Mouse (Mus musculus) CH12.LX (cell line): ENCODE results near the gene Mrpl9. TPM values are rescaled to one million over a fixed set of nuclear protein-coding genes. Genes with fewer than 3 reads are reported as not detected.

Experiments used
- DNase-seq: peaks from one replicate; pipeline ENCODE4 v3.0.0-alpha.2; 2013; ENCODE audit errors: extremely low read depth
- H3K27ac ChIP-seq: 2 replicates; pipeline ENCODE4 v1.5.1; 2012; ENCODE audit warnings: low read depth, mild to moderate bottlenecking, control low read depth, moderate library complexity; ENCODE audit not compliant: insufficient read depth
- H3K27me3 ChIP-seq: replicated peaks from 2 replicates; pipeline ENCODE3; 2012; ENCODE audit warnings: inconsistent platforms
- H3K36me3 ChIP-seq, 2 experiments: replicated peaks in 1 of 2; 2 replicates each; pipeline versions ENCODE3 to v1.6.1; 2012; ENCODE audit warnings: inconsistent platforms in 1 of 2, low read length in 1 of 2, mild to moderate bottlenecking in 1 of 2, mixed read lengths in 1 of 2, moderate library complexity in 1 of 2; ENCODE audit not compliant: control insufficient read depth in 1 of 2, insufficient read depth in 1 of 2
- H3K4me1 ChIP-seq, 2 experiments: 2 replicates each; pipeline ENCODE4 v1.6.1; 2012; ENCODE audit warnings: inconsistent platforms in 1 of 2, moderate library complexity in 1 of 2; ENCODE audit not compliant: insufficient read depth in 2 of 2, control insufficient read depth in 1 of 2
- H3K4me2 ChIP-seq: 2 replicates; pipeline ENCODE4 v1.6.1; 2012; ENCODE audit warnings: low read depth, mild to moderate bottlenecking, control low read depth; ENCODE audit not compliant: poor library complexity, insufficient read depth, severe bottlenecking
- H3K4me3 ChIP-seq, 3 experiments: fragments of 150-350 bp in 1 of 3; sonication (generic) in 1 of 3; replicated peaks in 1 of 3; 2 replicates each; pipeline versions ENCODE3 to v1.5.1; 2011 to 2012; ENCODE audit warnings: low read depth in 2 of 3, low read length in 2 of 3, mild to moderate bottlenecking in 2 of 3, moderate library complexity in 2 of 3, control low read depth in 1 of 3, improper control_type of control experiment in 1 of 3, inconsistent platforms in 1 of 3, mixed read lengths in 1 of 3; ENCODE audit not compliant: poor library complexity in 1 of 3
- H3K79me2 ChIP-seq: replicated peaks from 2 replicates; pipeline ENCODE4 v1.6.1; 2012; ENCODE audit warnings: mild to moderate bottlenecking, moderate library complexity; ENCODE audit not compliant: control insufficient read depth, poor library complexity, insufficient read depth, severe bottlenecking; ENCODE audit errors: extremely low read depth
- H3K9ac ChIP-seq: 2 replicates; pipeline ENCODE4 v1.6.1; 2012; ENCODE audit warnings: low read depth, mild to moderate bottlenecking, control low read depth, moderate library complexity; ENCODE audit not compliant: insufficient read depth
- H3K9me3 ChIP-seq: replicated peaks from 2 replicates; pipeline ENCODE3; 2012; ENCODE audit warnings: low read length, inconsistent platforms, mixed read lengths
- CHD2 ChIP-seq: IDR thresholded peaks from 2 replicates; pipeline ENCODE4 v1.6.1; 2011; ENCODE audit warnings: low read length, improper control_type of control experiment
- CTCF ChIP-seq, 2 experiments: IDR thresholded peaks in 1 of 2; conservative IDR thresholded peaks in 1 of 2; 2 replicates each; pipeline ENCODE4 v1.5.1; 2011 to 2012; ENCODE audit warnings: low read depth in 2 of 2, low read length in 2 of 2, improper control_type of control experiment in 1 of 2, inconsistent platforms in 1 of 2, mild to moderate bottlenecking in 1 of 2, moderate library complexity in 1 of 2
- E2F4 ChIP-seq: IDR thresholded peaks from 2 replicates; pipeline ENCODE4 v1.6.1; 2011; ENCODE audit warnings: low read depth, low read length, improper control_type of control experiment; ENCODE audit not compliant: insufficient replicate concordance
- ELF1 ChIP-seq: IDR thresholded peaks from 2 replicates; pipeline ENCODE4 v1.6.1; 2014; ENCODE audit warnings: low read depth, mild to moderate bottlenecking, inconsistent platforms, low read length, improper control_type of control experiment
- EP300 ChIP-seq: IDR thresholded peaks from 2 replicates; pipeline ENCODE4 v1.6.1; 2011; ENCODE audit warnings: low read length, improper control_type of control experiment
- ETS1 ChIP-seq: conservative IDR thresholded peaks from 2 replicates; pipeline ENCODE4 v1.6.1; 2012; ENCODE audit warnings: low read depth, mild to moderate bottlenecking, inconsistent platforms, low read length, improper control_type of control experiment, moderate library complexity
- GABPA ChIP-seq: IDR thresholded peaks from 2 replicates; pipeline ENCODE4 v1.6.1; 2012; ENCODE audit warnings: low read depth, low read length, improper control_type of control experiment, inconsistent platforms; ENCODE audit not compliant: insufficient replicate concordance
- HCFC1 ChIP-seq: IDR thresholded peaks from 2 replicates; pipeline ENCODE4 v1.6.1; 2012; ENCODE audit warnings: low read depth, mild to moderate bottlenecking, inconsistent platforms, low read length, improper control_type of control experiment
- JUN ChIP-seq: IDR thresholded peaks from 2 replicates; pipeline ENCODE4 v1.6.1; 2011; ENCODE audit warnings: low read depth, mild to moderate bottlenecking, low read length, improper control_type of control experiment, moderate library complexity; ENCODE audit not compliant: insufficient read depth
- MAZ ChIP-seq: IDR thresholded peaks from 2 replicates; pipeline ENCODE4 v1.6.1; 2012; ENCODE audit warnings: low read depth, mild to moderate bottlenecking, inconsistent platforms, low read length, improper control_type of control experiment, moderate library complexity
- MXI1 ChIP-seq: IDR thresholded peaks from 2 replicates; pipeline ENCODE4 v1.6.1; 2011; ENCODE audit warnings: mild to moderate bottlenecking, low read depth, low read length, improper control_type of control experiment
- MYC ChIP-seq: IDR thresholded peaks from 2 replicates; pipeline ENCODE4 v1.6.1; 2011; ENCODE audit warnings: low read depth, mild to moderate bottlenecking, improper control_type of control experiment, low read length
- NELFE ChIP-seq: IDR thresholded peaks from 2 replicates; pipeline ENCODE4 v1.6.1; 2011; ENCODE audit warnings: low read depth, low read length, improper control_type of control experiment
- POLR2A ChIP-seq: IDR thresholded peaks from 2 replicates; pipeline ENCODE4 v1.6.1; 2011; ENCODE audit warnings: low read depth, mild to moderate bottlenecking, improper control_type of control experiment, low read length
- POLR2AphosphoS2 ChIP-seq: IDR thresholded peaks from 2 replicates; pipeline ENCODE4 v1.6.1; 2011; ENCODE audit warnings: low read depth, low read length, improper control_type of control experiment
- RAD21 ChIP-seq: IDR thresholded peaks from 2 replicates; pipeline ENCODE4 v1.6.1; 2011; ENCODE audit warnings: low read depth, mild to moderate bottlenecking, low read length, improper control_type of control experiment, moderate library complexity
- RCOR1 ChIP-seq: conservative IDR thresholded peaks from 2 replicates; pipeline ENCODE4 v1.6.1; 2012; ENCODE audit warnings: low read depth, mild to moderate bottlenecking, inconsistent platforms, low read length, improper control_type of control experiment
- TCF12 ChIP-seq: IDR thresholded peaks from 2 replicates; pipeline ENCODE4 v1.6.1; 2014; ENCODE audit warnings: low read depth, mild to moderate bottlenecking, inconsistent platforms, low read length, improper control_type of control experiment
- UBTF ChIP-seq: IDR thresholded peaks from 2 replicates; pipeline ENCODE4 v1.6.1; 2012; ENCODE audit warnings: low read depth, mild to moderate bottlenecking, inconsistent platforms, low read length, improper control_type of control experiment, moderate library complexity
- USF1 ChIP-seq: IDR thresholded peaks from 2 replicates; pipeline ENCODE4 v1.6.1; 2014; ENCODE audit warnings: low read depth, mild to moderate bottlenecking, inconsistent platforms, low read length, improper control_type of control experiment
- USF2 ChIP-seq: conservative IDR thresholded peaks from 2 replicates; pipeline ENCODE4 v1.6.1; 2011; ENCODE audit warnings: low read depth, low read length, improper control_type of control experiment
- ZC3H11A ChIP-seq: IDR thresholded peaks from 2 replicates; pipeline ENCODE4 v1.6.1; 2012; ENCODE audit warnings: low read depth, mild to moderate bottlenecking, inconsistent platforms, low read length, improper control_type of control experiment
- ZKSCAN1 ChIP-seq: IDR thresholded peaks from 2 replicates; pipeline ENCODE4 v1.6.1; 2012; ENCODE audit warnings: low read depth, inconsistent platforms, low read length, improper control_type of control experiment, borderline replicate concordance
- ZMIZ1 ChIP-seq: IDR thresholded peaks from 2 replicates; pipeline ENCODE4 v1.6.1; 2012; ENCODE audit warnings: low read depth, mild to moderate bottlenecking, inconsistent platforms, low read length, improper control_type of control experiment
- dilution Hi-C: fragments of 300-500 bp; cut with MboI; formaldehyde crosslinking; loops from 2 replicates; pipeline ENCODE4 v1.14.3; 2020; ENCODE audit warnings: low sequenced_read_pairs; ENCODE audit not compliant: extremely low pct_unique_long_range_greater_than_20kb, extremely low pct_ligation_motif_present
- in situ Hi-C: fragments of 300-500 bp; cut with MboI; formaldehyde crosslinking; loops from 3 replicates; pipeline ENCODE4 v1.14.3; 2019; ENCODE audit warnings: low sequenced_read_pairs, low pct_ligation_motif_present, low pct_unique_long_range_greater_than_20kb, mixed read lengths
- polyA plus RNA-seq: library from polyadenylated mRNA; unstranded; fragments of >175 nt; gene quantifications from 2 replicates; pipeline ENCODE4 v1.2.1, GENCODE M21; 2012; ENCODE audit warnings: low read depth; ENCODE audit not compliant: insufficient read length
- total RNA-seq, 2 experiments: library from RNA; depleted of rRNA; stranded (reverse); fragments of 300-350 nt in 1 of 2; fragments of >200 nt in 1 of 2; gene quantifications; 2 replicates each; pipeline ENCODE4 v1.2.3; 2012 to 2014

Mrpl9 gene
- total and polyA plus RNA-seq, 3 experiments = 104 to 114 (median 111) TPM

DNA sequence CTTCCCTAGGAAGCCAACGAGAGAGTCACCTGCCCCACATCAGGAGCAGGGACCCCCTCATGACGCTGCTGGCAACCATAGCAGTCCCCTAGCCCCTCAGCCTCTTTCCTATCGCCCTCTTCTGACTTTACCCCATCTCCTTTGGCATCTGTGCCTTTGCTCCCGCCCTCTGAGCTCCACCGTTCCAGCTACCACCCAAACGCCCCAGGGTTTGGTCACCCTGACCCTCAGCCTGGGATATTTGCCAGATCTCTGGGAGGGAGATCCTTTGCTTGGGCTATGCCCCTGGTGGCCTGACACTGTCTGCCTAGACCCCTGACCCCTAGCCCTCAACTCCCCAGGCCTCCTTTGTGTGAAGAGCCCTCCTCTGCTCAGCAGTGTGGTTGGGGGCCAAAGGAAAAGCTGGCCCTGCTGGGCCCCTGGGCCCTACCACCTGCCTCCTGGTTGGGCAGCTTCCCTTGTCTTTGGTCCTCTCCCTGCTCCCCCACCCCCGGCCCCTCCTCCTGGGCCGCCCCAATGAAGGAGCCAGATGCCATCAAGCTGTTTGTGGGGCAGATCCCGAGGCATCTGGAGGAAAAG, 35.6 kb downstream of the Mrpl9 start:
- H3K9me3 ChIP-seq = no peaks in the 10 kb centered on the region
- no peak overlapping the region for H3K4me3 ChIP-seq
- dilution Hi-C loops (no loop called here), in situ Hi-C loops (no loop called here)
- no peak overlapping the region for H3K27ac ChIP-seq
- H3K79me2 ChIP-seq = no peaks in the 10 kb centered on the region
- peaks cover 0 to 2% of the 10 kb centered on the region in 2 experiments for H3K36me3 ChIP-seq
- TF ChIP-seq ZC3H11A = no peak
- TF ChIP-seq ZMIZ1 = no peak
- no peak for TF ChIP-seq HCFC1
- TF ChIP-seq CTCF (conservative IDR thresholded peaks at IDR 0.05 in 1 of 2, IDR thresholded peaks at IDR 0.05 in 1 of 2; ENCODE audit: low read depth in 2 of 2, low read length in 2 of 2) = no peak
- no peak for TF ChIP-seq RCOR1
- no peak for TF ChIP-seq RAD21
- TF ChIP-seq ZKSCAN1 = no peak
- TF ChIP-seq MYC = no peak
- TF ChIP-seq E2F4 = no peak
- TF ChIP-seq ETS1 = no peak
- TF ChIP-seq POLR2AphosphoS2 = no peak
- TF ChIP-seq EP300 = no peak
- no peak for TF ChIP-seq NELFE
- TF ChIP-seq ELF1 = no peak
- TF ChIP-seq UBTF = no peak
- TF ChIP-seq MXI1 = no peak
- no peak for TF ChIP-seq JUN
- peaks cover 0 to 26% of the 10 kb centered on the region in 2 experiments; a peak in 3 of 4 replicates for H3K4me1 ChIP-seq
- no peaks in the 10 kb centered on the region for H3K27me3 ChIP-seq
- no peak for DNase-seq
- no peak overlapping the region for H3K4me2 ChIP-seq
- no peak overlapping the region for H3K9ac ChIP-seq

DNA sequence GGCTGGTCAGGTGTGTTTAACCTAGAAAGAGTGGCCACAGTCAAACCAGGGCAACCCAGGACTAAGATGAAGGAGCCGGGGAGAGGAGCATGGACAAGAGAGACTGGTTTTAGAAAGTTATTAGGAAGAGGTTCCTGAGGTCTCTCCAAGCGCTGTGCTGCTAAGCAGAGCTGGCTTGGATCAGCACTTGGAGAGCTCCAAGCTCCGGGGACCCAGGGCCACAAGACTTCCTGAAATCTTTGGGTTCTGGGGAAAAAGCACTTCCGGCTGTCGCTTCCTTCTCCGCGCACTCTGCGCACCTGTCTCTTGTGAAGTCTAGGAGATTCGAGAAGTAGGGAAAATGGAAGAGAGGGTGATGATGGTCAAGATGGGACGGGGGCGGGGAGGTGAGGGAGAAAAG, 36.4 kb downstream of the Mrpl9 start:
- no peak overlapping the region for H3K4me2 ChIP-seq
- peaks cover 0 to 26% of the 10 kb centered on the region in 2 experiments for H3K4me1 ChIP-seq
- no peak for DNase-seq
- TF ChIP-seq POLR2A = no peak
- no peak for TF ChIP-seq MAZ
- no peak for TF ChIP-seq EP300
- TF ChIP-seq USF2 = no peak
- no peak for TF ChIP-seq TCF12
- no peak for TF ChIP-seq GABPA
- no peak for TF ChIP-seq RAD21
- TF ChIP-seq CHD2 = no peak
- no peak for TF ChIP-seq RCOR1
- TF ChIP-seq JUN = no peak
- TF ChIP-seq USF1 = no peak
- H3K79me2 ChIP-seq = no peaks in the 10 kb centered on the region
- dilution Hi-C loops (no loop called here), in situ Hi-C loops (no loop called here)
- H3K4me3 ChIP-seq = no peak overlapping the region
- no peak overlapping the region for H3K9ac ChIP-seq
- peaks cover 0 to 4% of the 10 kb centered on the region in 2 experiments for H3K36me3 ChIP-seq
- H3K27ac ChIP-seq = no peak overlapping the region
- no peaks in the 10 kb centered on the region for H3K27me3 ChIP-seq
- no peaks in the 10 kb centered on the region for H3K9me3 ChIP-seq
